Mouse (Mus musculus) Patski (cell line): ENCODE results near the gene Eml6. TPM values are rescaled to one million over a fixed set of nuclear protein-coding genes. Genes with fewer than 3 reads are reported as not detected.

ENCODE experiments used
- ATAC-seq: fragments of 100-300 bp; one replicate; pipeline ENCODE4 v1.8.0; 2021
- CTCF ChIA-PET: fragments of 350-600 bp; sonication (Branson Sonifier 250); formaldehyde crosslinking; loops from one replicate; lab custom pipeline; 2022; ENCODE audit warnings: inconsistent platforms; lab: Charles Lee
- POLR2A ChIA-PET: fragments of 350-600 bp; sonication (Branson Sonifier 250); formaldehyde crosslinking; loops from one replicate; lab custom pipeline; 2022; ENCODE audit warnings: antibody characterized with exemption, inconsistent platforms; lab: Charles Lee
- DNase-seq: peaks from one replicate; pipeline ENCODE4 v3.0.0-alpha.2; 2011; ENCODE audit warnings: low read depth, low spot score
- H3K27me3 ChIP-seq: fragments of 371-371 bp; one replicate; pipeline ENCODE4 v1.5.1; 2021
- CTCF ChIP-seq: fragments of 100-300 bp; IDR thresholded peaks from one replicate; pipeline ENCODE4 v1.5.1; 2021
- in situ Hi-C: fragments of 300-500 bp; cut with MboI; formaldehyde crosslinking; loops from 3 replicates; pipeline ENCODE4 v1.11.1; 2018; ENCODE audit warnings: low pct_unique_long_range_greater_than_20kb, mixed read lengths
- polyA plus RNA-seq: library from polyadenylated mRNA; unstranded; gene quantifications from one replicate; pipeline ENCODE4 v1.2.3, GENCODE M21; 2021

The Eml6 gene
- polyA plus RNA-seq, 1 experiment from 2014 or later: 2.7 TPM

DNA sequence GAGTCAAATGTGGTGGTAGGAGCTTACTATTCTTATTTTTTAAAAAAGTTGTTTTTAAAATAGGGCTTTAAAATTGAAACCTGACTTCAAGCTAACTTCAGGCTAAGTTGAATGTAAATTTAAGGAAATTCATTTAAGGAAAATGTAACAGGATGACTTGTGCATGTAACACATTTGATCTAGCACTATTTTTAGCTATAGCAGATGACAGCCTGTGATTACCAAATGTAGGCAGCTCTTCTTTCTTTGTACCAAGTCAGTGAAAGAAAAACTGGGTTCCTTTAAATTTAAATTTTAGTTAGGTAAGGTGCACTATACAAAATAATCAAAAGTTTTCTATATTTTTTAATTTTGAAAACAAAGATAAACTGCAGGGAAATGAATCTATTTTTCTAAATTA is 300.7 kb downstream of the Eml6 start:
- H3K27me3 ChIP-seq: no peaks in the 10 kb centered on the region
- ChIA-PET CTCF (no interaction called here), POLR2A (interaction anchor here (0.5 kb wide), 1 partner anchor 33 kb away, joined by 3 read pairs; no protein-coding TSS in a partner anchor)
- no peak for TF ChIP-seq CTCF
- ATAC-seq: no peak
- DNase-seq: no peak
- in situ Hi-C loops: no loop called here

DNA sequence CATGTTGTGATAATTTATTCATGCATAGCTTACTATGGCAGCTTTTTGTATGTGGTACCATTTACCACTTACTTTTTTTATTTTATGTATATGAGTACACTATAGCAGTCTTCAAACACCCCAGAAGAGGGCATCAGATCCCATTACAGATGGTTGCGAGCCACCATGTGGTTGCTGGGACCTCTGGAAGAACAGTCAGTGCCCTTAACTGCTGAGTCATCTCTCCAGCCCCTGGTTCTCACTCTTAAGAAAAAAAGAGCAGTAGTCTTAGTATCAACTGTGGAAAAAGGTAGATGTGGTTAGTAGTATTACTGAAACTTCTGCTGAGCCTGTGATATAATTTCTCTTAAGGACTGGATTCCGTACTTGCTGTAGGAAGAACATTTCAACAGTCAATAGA is 301.6 kb downstream of the Eml6 start:
- ChIA-PET CTCF (interaction anchor here (1.0 kb wide), 1 partner anchor 19 kb away, joined by 4 read pairs; no protein-coding TSS in a partner anchor), POLR2A (no interaction called here)
- in situ Hi-C loops: loop anchor here (25.0 kb wide), 1 partner anchor 313 kb away; the partner anchor contains the start of gene Eml6
- no peak for ATAC-seq
- DNase-seq: no peak
- no peaks in the 10 kb centered on the region for H3K27me3 ChIP-seq
- peak; percentile 33 for TF ChIP-seq CTCF

DNA sequence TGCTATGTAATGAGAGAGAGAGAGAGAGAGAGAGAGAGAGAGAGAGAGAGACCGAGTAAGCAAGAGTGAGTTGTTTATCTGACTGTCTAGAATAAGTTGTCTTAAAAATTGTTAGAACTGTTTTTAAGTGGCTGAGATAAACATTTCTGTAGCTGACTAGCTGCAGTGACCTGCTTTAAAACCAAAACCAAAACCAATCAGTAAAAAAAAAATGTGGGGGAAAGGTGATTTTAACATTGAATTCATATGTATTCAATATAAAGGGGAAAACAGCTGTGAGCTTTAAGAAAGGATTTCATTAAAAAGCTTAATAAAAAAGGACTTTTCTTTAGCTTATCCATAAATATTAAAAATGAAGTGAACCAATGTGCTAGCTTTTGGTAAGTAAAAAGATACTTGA is 306.2 kb downstream of the Eml6 start:
- TF ChIP-seq CTCF: no peak
- no peaks in the 10 kb centered on the region for H3K27me3 ChIP-seq
- ChIA-PET CTCF (no interaction called here), POLR2A (no interaction called here)
- in situ Hi-C loops: loop anchor here (25.0 kb wide), 1 partner anchor 318 kb away; the partner anchor contains the start of gene Eml6
- DNase-seq (no peak), ATAC-seq (no peak)

DNA sequence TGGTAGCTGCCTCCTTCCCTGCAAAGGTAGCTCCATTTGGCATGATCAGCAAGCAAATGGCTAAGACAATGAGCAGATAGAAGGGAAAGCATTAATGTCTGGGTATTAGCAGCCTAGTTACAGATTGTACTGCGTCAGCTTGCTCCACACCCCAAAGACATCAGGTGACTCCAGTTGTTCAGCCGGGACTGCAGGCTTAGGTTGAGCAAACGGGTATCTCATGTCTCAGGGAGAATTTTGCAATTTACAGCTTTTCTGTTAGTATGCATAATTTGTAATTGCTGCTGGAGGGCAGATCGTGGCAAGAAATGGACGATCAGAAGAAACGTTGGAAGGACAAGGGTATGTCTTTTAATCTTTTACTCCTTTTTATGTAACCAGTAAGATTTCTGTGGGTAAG is 307.3 kb downstream of the Eml6 start:
- POLR2A ChIA-PET: no interaction called here
- CTCF ChIA-PET: no interaction called here
- TF ChIP-seq CTCF: no peak
- in situ Hi-C loops: loop anchor here (25.0 kb wide), 1 partner anchor 319 kb away; the partner anchor contains the start of gene Eml6
- no peaks in the 10 kb centered on the region for H3K27me3 ChIP-seq
- no peak for ATAC-seq
- DNase-seq: no peak

- in situ Hi-C loops: loop anchor here (25.0 kb wide), 1 partner anchor 322 kb away; the partner anchor contains the start of gene Eml6
- ATAC-seq (no peak), DNase-seq (no peak)
- ChIA-PET POLR2A (interaction anchor here (0.8 kb wide), 1 partner anchor 188 kb away, joined by 3 read pairs; no protein-coding TSS in a partner anchor), CTCF (interaction anchor here (1.1 to 1.2 kb wide), 2 partner anchors 11 to 164 kb away, joined by 3 read pairs; no protein-coding TSS in a partner anchor)
- no peaks in the 10 kb centered on the region for H3K27me3 ChIP-seq
- no peak for TF ChIP-seq CTCF
Observed at GRCm38 (mm10) chr11:29715499-29715898, 310.3 kb downstream of the Eml6 start.

DNA sequence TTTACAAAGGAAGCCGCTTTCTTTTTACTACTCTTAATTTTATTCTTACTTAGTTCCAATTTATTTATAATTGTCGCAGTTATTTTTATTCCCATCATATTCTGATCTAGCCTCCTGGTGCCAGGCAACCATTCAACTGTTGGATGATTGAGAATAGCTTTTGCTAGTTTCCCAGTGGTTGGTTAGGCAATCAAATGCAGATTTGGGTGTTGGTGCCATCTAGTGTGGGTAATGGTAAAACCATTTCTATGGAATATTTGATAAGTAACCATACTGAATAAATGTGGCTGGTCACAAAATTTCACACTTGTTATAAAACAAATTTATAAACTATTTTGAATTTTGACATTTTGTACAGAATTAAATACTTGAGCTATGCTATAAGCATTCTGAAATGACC is 311.0 kb downstream of the Eml6 start:
- POLR2A ChIA-PET: interaction anchor here (0.8 kb wide), 1 partner anchor 187 kb away, joined by 3 read pairs; no protein-coding TSS in a partner anchor
- ATAC-seq: peak; percentile 51
- in situ Hi-C loops: loop anchor here (5.0 to 25.0 kb wide), 3 partner anchors 168 to 447 kb away; partner anchors contain the start of gene Eml6
- peak; percentile 58 for TF ChIP-seq CTCF
- no peak for DNase-seq
- no peaks in the 10 kb centered on the region for H3K27me3 ChIP-seq
- CTCF ChIA-PET: interaction anchor here (0.6 to 1.2 kb wide), 3 partner anchors 12 to 165 kb away, joined by 3 read pairs; no protein-coding TSS in a partner anchor

DNA sequence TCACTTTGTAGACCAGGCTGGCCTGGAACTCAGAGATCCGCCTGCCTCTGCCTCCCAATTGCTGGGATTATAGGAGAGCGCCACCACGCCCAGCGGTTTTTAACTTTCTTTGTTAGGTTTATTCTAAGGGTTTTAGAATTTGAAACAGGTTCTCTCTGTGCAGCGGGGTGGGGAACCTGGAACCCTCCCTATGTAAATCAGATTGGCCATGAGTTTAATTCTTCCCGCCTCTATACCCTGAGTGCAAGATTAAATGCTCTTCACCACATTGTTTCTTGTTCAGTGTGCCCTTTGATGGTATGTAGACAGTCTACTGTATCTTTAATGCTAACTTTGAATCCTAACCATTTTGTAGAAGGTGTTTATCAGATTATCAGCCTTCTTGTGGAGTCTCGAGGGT is 311.7 kb downstream of the Eml6 start:
- DNase-seq: no peak
- POLR2A ChIA-PET: no interaction called here
- ATAC-seq: no peak
- no peaks in the 10 kb centered on the region for H3K27me3 ChIP-seq
- CTCF ChIA-PET: interaction anchor here (0.6 to 1.2 kb wide), 4 partner anchors 9 to 166 kb away, joined by 3 to 4 read pairs (median 3); no protein-coding TSS in a partner anchor
- no peak for TF ChIP-seq CTCF
- in situ Hi-C loops: loop anchor here (5.0 to 25.0 kb wide), 3 partner anchors 168 to 447 kb away; partner anchors contain the start of gene Eml6

DNA sequence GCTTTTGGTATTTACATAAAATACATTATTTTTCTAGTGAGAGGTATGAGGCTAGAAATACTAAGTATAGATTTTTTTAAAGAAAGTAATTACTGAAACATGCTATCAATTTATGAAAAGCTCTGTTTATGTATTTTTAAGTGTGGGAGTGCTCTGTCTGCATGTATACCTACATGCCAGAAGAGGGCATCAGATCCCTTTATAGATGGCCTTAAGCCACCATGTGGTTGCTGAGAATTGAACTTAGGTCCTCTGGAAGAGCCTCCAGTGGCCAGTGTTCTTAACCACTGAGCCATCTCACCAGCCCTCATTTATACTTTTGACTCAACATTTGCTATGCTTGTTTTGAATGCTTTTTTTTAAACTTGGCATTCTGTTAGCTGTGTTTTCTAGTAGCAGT is 316.3 kb downstream of the Eml6 start:
- CTCF ChIA-PET: interaction anchor here (0.9 to 1.0 kb wide), 2 partner anchors 8 to 16 kb away, joined by 3 read pairs; no protein-coding TSS in a partner anchor
- no peaks in the 10 kb centered on the region for H3K27me3 ChIP-seq
- TF ChIP-seq CTCF: peak; percentile 53
- DNase-seq (no peak), ATAC-seq (no peak)
- POLR2A ChIA-PET: interaction anchor here (1.2 kb wide), 1 partner anchor 25 kb away, joined by 3 read pairs; no protein-coding TSS in a partner anchor
- in situ Hi-C loops: loop anchor here (25.0 kb wide), 1 partner anchor 328 kb away; the partner anchor contains the start of gene Eml6

DNA sequence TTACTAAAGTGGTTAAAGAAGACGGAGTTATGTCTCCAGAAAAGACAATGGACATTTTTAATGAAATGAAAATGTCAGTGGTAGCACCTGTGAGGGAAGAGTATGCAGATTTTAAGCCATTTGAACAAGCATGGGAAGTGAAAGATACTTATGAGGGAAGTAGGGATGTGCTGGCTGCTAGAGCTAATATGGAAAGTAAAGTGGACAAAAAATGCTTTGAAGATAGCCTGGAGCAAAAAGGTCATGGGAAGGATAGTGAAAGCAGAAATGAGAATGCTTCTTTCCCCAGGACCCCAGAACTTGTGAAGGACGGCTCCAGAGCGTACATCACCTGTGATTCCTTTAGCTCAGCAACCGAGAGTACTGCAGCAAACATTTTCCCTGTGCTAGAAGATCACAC is 319.0 kb downstream of the Eml6 start:
- no peaks in the 10 kb centered on the region for H3K27me3 ChIP-seq
- no peak for TF ChIP-seq CTCF
- POLR2A ChIA-PET: no interaction called here
- DNase-seq: no peak
- CTCF ChIA-PET: no interaction called here
- ATAC-seq: no peak
- in situ Hi-C loops: loop anchor here (25.0 kb wide), 1 partner anchor 330 kb away; the partner anchor contains the start of gene Eml6

DNA sequence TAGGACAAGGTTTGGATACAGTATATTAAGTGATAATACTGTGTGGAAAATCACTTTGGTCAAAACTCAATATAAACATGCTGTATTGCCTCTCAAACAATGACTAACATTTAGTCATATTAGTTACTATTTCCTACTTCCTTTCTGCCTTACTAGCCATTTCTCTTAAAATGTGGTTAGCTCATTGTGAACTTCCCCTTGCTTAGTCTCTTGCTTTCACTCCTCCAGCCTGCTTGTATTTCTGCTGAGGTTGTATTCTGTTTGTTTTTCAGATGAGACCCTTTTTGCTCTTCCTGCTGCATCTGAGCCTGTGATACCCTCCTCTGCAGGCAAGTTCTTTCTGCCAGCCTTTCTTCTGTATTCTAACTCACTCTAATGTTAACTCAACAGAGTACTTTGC is 320.6 kb downstream of the Eml6 start:
- in situ Hi-C loops: loop anchor here (25.0 kb wide), 1 partner anchor 332 kb away; the partner anchor contains the start of gene Eml6
- ChIA-PET CTCF (interaction anchor here (1.1 to 1.8 kb wide), 2 partner anchors 8 to 9 kb away, joined by 4 to 6 read pairs; no protein-coding TSS in a partner anchor), POLR2A (no interaction called here)
- no peak for ATAC-seq
- TF ChIP-seq CTCF: no peak
- DNase-seq: no peak
- no peaks in the 10 kb centered on the region for H3K27me3 ChIP-seq

DNA sequence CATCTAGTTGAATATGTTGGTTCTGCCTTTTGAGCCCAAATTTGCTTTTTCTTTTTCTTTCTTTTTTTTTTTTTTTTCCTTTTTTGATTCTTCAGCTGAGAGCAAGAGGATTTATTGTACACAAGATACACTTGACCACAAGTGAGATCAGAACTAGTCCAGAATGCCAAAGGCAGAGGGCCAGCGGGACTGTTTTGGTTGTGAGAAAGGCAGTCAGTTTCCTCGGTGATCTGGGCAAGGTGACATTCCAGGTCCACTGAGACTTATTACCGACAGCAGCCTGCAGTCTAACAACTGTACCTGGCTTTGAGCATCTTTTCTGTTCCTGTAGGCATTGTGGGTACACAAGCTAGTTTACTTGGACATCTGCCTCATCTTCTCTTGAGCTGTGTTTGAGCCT is 323.1 kb downstream of the Eml6 start:
- ATAC-seq: no peak
- no peaks in the 10 kb centered on the region for H3K27me3 ChIP-seq
- in situ Hi-C loops: loop anchor here (25.0 kb wide), 1 partner anchor 335 kb away; the partner anchor contains the start of gene Eml6
- DNase-seq: no peak
- ChIA-PET POLR2A (no interaction called here), CTCF (interaction anchor here (1.0 to 1.7 kb wide), 4 partner anchors 9 to 160 kb away, joined by 3 to 7 read pairs (median 4); no protein-coding TSS in a partner anchor)
- no peak for TF ChIP-seq CTCF
